Mouse (Mus musculus) megakaryocyte, embryonic 14.5 days (primary cell): ENCODE data around the gene Rwdd2a. TPM values are rescaled to one million over a fixed set of nuclear protein-coding genes. Genes with fewer than 3 reads are reported as not detected.

Source experiments
- H3K27me3 ChIP-seq: replicated peaks from 2 replicates; pipeline ENCODE3; 2012; ENCODE audit warnings: inconsistent platforms
- H3K36me3 ChIP-seq: replicated peaks from 2 replicates; pipeline ENCODE3; 2012; ENCODE audit warnings: low read length, inconsistent platforms, mixed read lengths
- H3K4me1 ChIP-seq: 2 replicates; pipeline ENCODE4 v1.6.1; 2012; ENCODE audit warnings: inconsistent platforms
- H3K4me3 ChIP-seq: replicated peaks from 2 replicates; pipeline ENCODE3; 2012; ENCODE audit warnings: moderate library complexity, mild to moderate bottlenecking, inconsistent platforms
- H3K9me3 ChIP-seq: 2 replicates; pipeline ENCODE4 v1.6.1; 2012; ENCODE audit warnings: inconsistent platforms
- FLI1 ChIP-seq: IDR thresholded peaks from 2 replicates; pipeline ENCODE4 v1.6.1; 2012; ENCODE audit warnings: low read length, inconsistent platforms, mixed read lengths
- GATA1 ChIP-seq: IDR thresholded peaks from 3 replicates; pipeline ENCODE4 v1.6.1; 2012; ENCODE audit warnings: mixed read lengths, low read length, inconsistent platforms, borderline replicate concordance
- polyA plus RNA-seq: library from polyadenylated mRNA; stranded (reverse); fragments of >175 nt; gene quantifications from 2 replicates; pipeline ENCODE4 v1.2.3, GENCODE M21; 2012; ENCODE audit warnings: low replicate concordance; ENCODE audit not compliant: insufficient read depth

Gene Rwdd2a
- polyA plus RNA-seq, 1 experiment = not detected

GRCm38 (mm10) chr9:86619341-86620139 is 47.7 kb downstream of the Rwdd2a start:
- TF ChIP-seq FLI1 (no peak), GATA1 (no peak)
- H3K9me3 ChIP-seq = no peaks in the 10 kb centered on the region
- no peaks in the 10 kb centered on the region for H3K27me3 ChIP-seq
- no peak overlapping the region for H3K4me3 ChIP-seq
- H3K4me1 ChIP-seq = peaks cover 20% of the 10 kb centered on the region
- peaks cover 9% of the 10 kb centered on the region for H3K36me3 ChIP-seq

- no peaks in the 10 kb centered on the region for H3K9me3 ChIP-seq
- no peaks in the 10 kb centered on the region for H3K27me3 ChIP-seq
- H3K36me3 ChIP-seq = peaks cover 9% of the 10 kb centered on the region
- no peak for TF ChIP-seq FLI1
- H3K4me3 ChIP-seq = no peak overlapping the region
- H3K4me1 ChIP-seq = peaks cover 33% of the 10 kb centered on the region
Observed at GRCm38 (mm10) chr9:86622062-86622461, 50.3 kb downstream of the Rwdd2a start.

GRCm38 (mm10) chr9:86624039-86624438 is 52.2 kb downstream of the Rwdd2a start:
- no peaks in the 10 kb centered on the region for H3K27me3 ChIP-seq
- no peaks in the 10 kb centered on the region for H3K9me3 ChIP-seq
- peaks cover 28% of the 10 kb centered on the region for H3K4me1 ChIP-seq
- TF ChIP-seq GATA1 (no peak), FLI1 (no peak)
- H3K36me3 ChIP-seq = peaks cover 5% of the 10 kb centered on the region
- peak overlapping the region; percentile 79 for H3K4me3 ChIP-seq

Other genes starting within 250 kb of the Rwdd2a start
- gene Ube2cbp, start 107.0 kb upstream of the Rwdd2a start, polyA plus RNA-seq = 0.64 TPM in 1 of 2 replicates, not detected in the other
- gene Dop1a, start 104.8 kb upstream of the Rwdd2a start, polyA plus RNA-seq = 2.9 and 4.4 TPM in 2 replicates
- 0.86 TPM in 1 of 2 replicates, not detected in the other for gene Pgm3, start 149 bp upstream of the Rwdd2a start, polyA plus RNA-seq
- 5.1 and 6.7 TPM in 2 replicates for gene Me1, start 124.0 kb downstream of the Rwdd2a start, polyA plus RNA-seq
- gene Prss35, start 171.7 kb downstream of the Rwdd2a start, polyA plus RNA-seq = not detected in 2 replicates